Mouse (Mus musculus): ENCODE results near the gene Dnaaf5. TPM values are rescaled to one million over a fixed set of nuclear protein-coding genes. Genes with fewer than 3 reads are reported as not detected.
A peak's percentile ranks its signal among the peaks of the same experiment; 100 is the strongest.

Gene Dnaaf5
- polyA plus RNA-seq, 1 experiment from 2014 or later, result 6.8 TPM

- ATAC-seq (replicated peaks; ENCODE audit: insufficient number of reproducible peaks, low FRiP score, low TSS enrichment, low read depth) (no peak), DNase-seq (ENCODE audit: low spot score) (no peak)
- WGBS, result 96% methylated on average over 5 of the region's 5 CpGs
Measured at GRCm38 (mm10) chr5:139189726-139190125, 39.7 kb downstream of the Dnaaf5 start.

GRCm38 (mm10) chr5:139190958-139191357 is 40.9 kb downstream of the Dnaaf5 start:
- no peaks in the 10 kb centered on the region for H3K27me3 ChIP-seq (ENCODE audit: control insufficient read depth, insufficient read depth, low read length)
- no peaks in the 10 kb centered on the region for H3K4me1 ChIP-seq (ENCODE audit: control insufficient read depth, insufficient read depth, low read length)
- 80% methylated on average over 5 of the region's 5 CpGs for WGBS
- no peak overlapping the region for H3K4me2 ChIP-seq (ENCODE audit: low read depth, low read length)
- DNase-seq (ENCODE audit: low spot score) (no peak), ATAC-seq (replicated peaks; ENCODE audit: insufficient number of reproducible peaks, low FRiP score, low TSS enrichment, low read depth) (no peak)
- H3K27ac ChIP-seq (replicated peaks; ENCODE audit: low read depth, low read length), result no peak overlapping the region
- H3K9me3 ChIP-seq (replicated peaks; ENCODE audit: control insufficient read depth, low read length), result no peaks in the 10 kb centered on the region
- H3K36me3 ChIP-seq (replicated peaks; ENCODE audit: control insufficient read depth, insufficient read depth, low read depth, low read length), result no peaks in the 10 kb centered on the region; the same call in 1 of the 2 replicates
- H3K4me3 ChIP-seq (ENCODE audit: low read depth, low read length), result no peak overlapping the region
- no peak overlapping the region for H3K9ac ChIP-seq (replicated peaks; ENCODE audit: low read length)

More at GRCm38 (mm10) chr5:139189726-139190125, 39.7 kb downstream of the Dnaaf5 start:
- no peaks in the 10 kb centered on the region; the same call in 1 of the 2 replicates for H3K36me3 ChIP-seq (replicated peaks; ENCODE audit: control insufficient read depth, insufficient read depth, low read depth, low read length)
- no peaks in the 10 kb centered on the region for H3K4me1 ChIP-seq (ENCODE audit: control insufficient read depth, insufficient read depth, low read length)
- H3K9ac ChIP-seq (replicated peaks; ENCODE audit: low read length), result no peak overlapping the region
- H3K27me3 ChIP-seq (ENCODE audit: control insufficient read depth, insufficient read depth, low read length), result no peaks in the 10 kb centered on the region
- H3K4me2 ChIP-seq (ENCODE audit: low read depth, low read length), result no peak overlapping the region
- no peak overlapping the region for H3K27ac ChIP-seq (replicated peaks; ENCODE audit: low read depth, low read length)
- no peak overlapping the region for H3K4me3 ChIP-seq (ENCODE audit: low read depth, low read length)
- no peaks in the 10 kb centered on the region for H3K9me3 ChIP-seq (replicated peaks; ENCODE audit: control insufficient read depth, low read length)

GRCm38 (mm10) chr5:139198779-139199178 is 48.8 kb downstream of the Dnaaf5 start:
- peaks cover 2% of the 10 kb centered on the region; the same call in 1 of the 2 replicates for H3K4me1 ChIP-seq (ENCODE audit: control insufficient read depth, insufficient read depth, low read length)
- H3K27me3 ChIP-seq (ENCODE audit: control insufficient read depth, insufficient read depth, low read length), result no peaks in the 10 kb centered on the region
- no peaks in the 10 kb centered on the region for H3K9me3 ChIP-seq (replicated peaks; ENCODE audit: control insufficient read depth, low read length)
- DNase-seq (ENCODE audit: low spot score), result no peak
- 94% methylated on average over 3 of the region's 3 CpGs for WGBS
- no peak overlapping the region for H3K4me2 ChIP-seq (ENCODE audit: low read depth, low read length)
- no peak overlapping the region for H3K9ac ChIP-seq (replicated peaks; ENCODE audit: low read length)
- no peak overlapping the region for H3K4me3 ChIP-seq (ENCODE audit: low read depth, low read length)
- H3K36me3 ChIP-seq (replicated peaks; ENCODE audit: control insufficient read depth, insufficient read depth, low read depth, low read length), result no peaks in the 10 kb centered on the region
- no peak for ATAC-seq (replicated peaks; ENCODE audit: insufficient number of reproducible peaks, low FRiP score, low TSS enrichment, low read depth)
- no peak overlapping the region for H3K27ac ChIP-seq (replicated peaks; ENCODE audit: low read depth, low read length)

- DNase-seq (ENCODE audit: low spot score) (peak; percentile 22), ATAC-seq (replicated peaks; ENCODE audit: insufficient number of reproducible peaks, low FRiP score, low TSS enrichment, low read depth) (0 out of 2 replicates have a peak, but pooled peaks have one; percentile 0)
- Histone ChIP-seq H3K27me3 (ENCODE audit: control insufficient read depth, insufficient read depth, low read length) (no peaks in the 10 kb centered on the region), H3K4me3 (ENCODE audit: low read depth, low read length) (peak overlapping the region; percentile 92; the same call in 1 of the 2 replicates), H3K4me2 (ENCODE audit: low read depth, low read length) (peak overlapping the region; percentile 82), H3K27ac (replicated peaks; ENCODE audit: low read depth, low read length) (no peak overlapping the region), H3K4me1 (ENCODE audit: control insufficient read depth, insufficient read depth, low read length) (peaks cover 2% of the 10 kb centered on the region; the same call in 1 of the 2 replicates), H3K9ac (replicated peaks; ENCODE audit: low read length) (peak overlapping the region; percentile 88), H3K9me3 (replicated peaks; ENCODE audit: control insufficient read depth, low read length) (no peaks in the 10 kb centered on the region), H3K36me3 (replicated peaks; ENCODE audit: control insufficient read depth, insufficient read depth, low read depth, low read length) (no peaks in the 10 kb centered on the region)
- WGBS, result 39% methylated on average over 2 of the region's 2 CpGs
Measured at GRCm38 (mm10) chr5:139199636-139199994, 49.6 kb downstream of the Dnaaf5 start.

GRCm38 (mm10) chr5:139199995-139200769 is 50.2 kb downstream of the Dnaaf5 start, which contains the start of gene Sun1:
TSS of gene Sun1 (plus strand) at chr5:139200637.
- H3K27ac ChIP-seq (replicated peaks; ENCODE audit: low read depth, low read length), result peak within 1 kb of the TSS; percentile 76; the same call in 1 of the 2 replicates
- WGBS, result under 1% methylated on average over 60 of the region's 64 CpGs
- H3K36me3 ChIP-seq (replicated peaks; ENCODE audit: control insufficient read depth, insufficient read depth, low read depth, low read length), result no peaks in the 10 kb centered on the region
- peak; percentile 98 for DNase-seq (ENCODE audit: low spot score)
- H3K27me3 ChIP-seq (ENCODE audit: control insufficient read depth, insufficient read depth, low read length), result no peaks in the 10 kb centered on the region
- no peaks in the 10 kb centered on the region for H3K9me3 ChIP-seq (replicated peaks; ENCODE audit: control insufficient read depth, low read length)
- peak within 1 kb of the TSS; percentile 92 for H3K4me3 ChIP-seq (ENCODE audit: low read depth, low read length)
- peaks cover 2% of the 10 kb centered on the region; the same call in 1 of the 2 replicates for H3K4me1 ChIP-seq (ENCODE audit: control insufficient read depth, insufficient read depth, low read length)
- H3K9ac ChIP-seq (replicated peaks; ENCODE audit: low read length), result peak within 1 kb of the TSS; percentile 88
- H3K4me2 ChIP-seq (ENCODE audit: low read depth, low read length), result peak within 1 kb of the TSS; percentile 94
- ATAC-seq (replicated peaks; ENCODE audit: insufficient number of reproducible peaks, low FRiP score, low TSS enrichment, low read depth), result peak; percentile 96

- WGBS, result 1% methylated on average over 54 of the region's 57 CpGs
- Histone ChIP-seq H3K9me3 (replicated peaks; ENCODE audit: control insufficient read depth, low read length) (no peaks in the 10 kb centered on the region), H3K27ac (replicated peaks; ENCODE audit: low read depth, low read length) (no peak overlapping the region), H3K4me2 (ENCODE audit: low read depth, low read length) (peak overlapping the region; percentile 94), H3K36me3 (replicated peaks; ENCODE audit: control insufficient read depth, insufficient read depth, low read depth, low read length) (no peaks in the 10 kb centered on the region), H3K27me3 (ENCODE audit: control insufficient read depth, insufficient read depth, low read length) (no peaks in the 10 kb centered on the region), H3K4me3 (ENCODE audit: low read depth, low read length) (peak overlapping the region; percentile 92), H3K9ac (replicated peaks; ENCODE audit: low read length) (peak overlapping the region; percentile 88), H3K4me1 (ENCODE audit: control insufficient read depth, insufficient read depth, low read length) (peaks cover 2% of the 10 kb centered on the region; the same call in 1 of the 2 replicates)
- no peak; the same call in 1 of the 2 replicates for ATAC-seq (replicated peaks; ENCODE audit: insufficient number of reproducible peaks, low FRiP score, low TSS enrichment, low read depth)
- DNase-seq (ENCODE audit: low spot score), result peak; percentile 6
Measured at GRCm38 (mm10) chr5:139200770-139201569, 50.9 kb downstream of the Dnaaf5 start.

- no peak overlapping the region for H3K4me3 ChIP-seq (ENCODE audit: low read depth, low read length)
- peaks cover 2% of the 10 kb centered on the region; the same call in 1 of the 2 replicates for H3K4me1 ChIP-seq (ENCODE audit: control insufficient read depth, insufficient read depth, low read length)
- H3K36me3 ChIP-seq (replicated peaks; ENCODE audit: control insufficient read depth, insufficient read depth, low read depth, low read length), result no peaks in the 10 kb centered on the region
- ATAC-seq (replicated peaks; ENCODE audit: insufficient number of reproducible peaks, low FRiP score, low TSS enrichment, low read depth) (no peak), DNase-seq (ENCODE audit: low spot score) (no peak)
- WGBS, result 80% methylated on average over 11 of the region's 11 CpGs
- no peak overlapping the region for H3K27ac ChIP-seq (replicated peaks; ENCODE audit: low read depth, low read length)
- peak overlapping the region; percentile 88; the same call in 1 of the 2 replicates for H3K9ac ChIP-seq (replicated peaks; ENCODE audit: low read length)
- no peaks in the 10 kb centered on the region for H3K27me3 ChIP-seq (ENCODE audit: control insufficient read depth, insufficient read depth, low read length)
- no peak overlapping the region for H3K4me2 ChIP-seq (ENCODE audit: low read depth, low read length)
- H3K9me3 ChIP-seq (replicated peaks; ENCODE audit: control insufficient read depth, low read length), result no peaks in the 10 kb centered on the region
Measured at GRCm38 (mm10) chr5:139202127-139202526, 52.1 kb downstream of the Dnaaf5 start.

Measured in embryonic facial prominence, embryonic 11.5 days (tissue).